Mouse (Mus musculus): ENCODE measurements around the gene Aoc2.

GRCm38 (mm10) chr11:101282896-101283295, 42.0 kb upstream of the Aoc2 start:
- TF ChIP-seq EP300 (IDR thresholded peaks at IDR 0.05; ENCODE audit: insufficient read depth, low read depth, low read length) (no peak), CTCF (IDR thresholded peaks at IDR 0.05) (no peak), POLR2A (IDR thresholded peaks at IDR 0.05; ENCODE audit: insufficient read depth, low read depth, low read length) (no peak)

Measured in heart, adult 2 months (tissue).